Mouse (Mus musculus) forebrain, postnatal 0 days (tissue): ENCODE measurements at regions not wholly inside any gene's neighbourhood (a gene's known extent, or its start where the extent isn't known, plus 50 kb on each side); places are given as distances from the start of the nearest gene placed in this dataset.

ENCODE experiments used
- ATAC-seq: fragments of 200-750 bp; cut with Nextera tagmentation; 2 replicates; pipeline ENCODE4 v1.8.0; 2017; ENCODE audit warnings: mild to moderate bottlenecking, moderate library complexity
- DNase-seq: peaks from one replicate; pipeline ENCODE4 v3.0.0-alpha.2; 2015
- H3K27ac ChIP-seq: fragments of 300-500 bp; sonication (generic); 2 replicates; pipeline ENCODE4 v1.5.1; 2014; ENCODE audit warnings: low read depth, mild to moderate bottlenecking, antibody characterized with exemption, low read length, moderate library complexity, mixed read lengths
- H3K27me3 ChIP-seq: fragments of 300-500 bp; sonication (generic); 2 replicates; pipeline ENCODE4 v1.6.1; 2014; ENCODE audit warnings: mild to moderate bottlenecking, low read length, mixed read lengths; ENCODE audit not compliant: insufficient read depth
- H3K36me3 ChIP-seq: fragments of 300-500 bp; sonication (generic); 2 replicates; pipeline ENCODE4 v1.6.1; 2014; ENCODE audit warnings: mild to moderate bottlenecking, moderate library complexity; ENCODE audit not compliant: insufficient read depth
- H3K4me1 ChIP-seq: fragments of 300-500 bp; sonication (generic); 2 replicates; pipeline ENCODE4 v1.6.1; 2014; ENCODE audit warnings: antibody characterized with exemption; ENCODE audit not compliant: insufficient read depth
- H3K4me2 ChIP-seq: fragments of 300-500 bp; sonication (generic); 2 replicates; pipeline ENCODE4 v1.6.1; 2014; ENCODE audit warnings: low read depth, mild to moderate bottlenecking, moderate library complexity
- H3K4me3 ChIP-seq: fragments of 300-500 bp; sonication (generic); 2 replicates; pipeline ENCODE4 v1.5.1; 2014; ENCODE audit warnings: low read depth, low read length, mixed read lengths
- H3K9ac ChIP-seq: fragments of 300-500 bp; sonication (generic); 2 replicates; pipeline ENCODE4 v1.6.1; 2014; ENCODE audit warnings: mild to moderate bottlenecking
- H3K9me3 ChIP-seq: fragments of 300-500 bp; sonication (generic); 2 replicates; pipeline ENCODE4 v1.6.1; 2016; ENCODE audit warnings: low read length
- CTCF ChIP-seq: sonication (generic); IDR thresholded peaks from 2 replicates; pipeline ENCODE4 v1.5.1; 2016; ENCODE audit warnings: antibody characterized with exemption, control low read depth, low read depth
- WGBS: fragments of 180-500 bp; shearing (Covaris S2); extraction: QIAGEN DNeasy Blood & Tissue Kit; methylation state at CpG from one replicate; pipeline ENCODE4 v1.1.7; 2014; 5-methylcytosine and 5-hydroxymethylcytosine counted together

DNA sequence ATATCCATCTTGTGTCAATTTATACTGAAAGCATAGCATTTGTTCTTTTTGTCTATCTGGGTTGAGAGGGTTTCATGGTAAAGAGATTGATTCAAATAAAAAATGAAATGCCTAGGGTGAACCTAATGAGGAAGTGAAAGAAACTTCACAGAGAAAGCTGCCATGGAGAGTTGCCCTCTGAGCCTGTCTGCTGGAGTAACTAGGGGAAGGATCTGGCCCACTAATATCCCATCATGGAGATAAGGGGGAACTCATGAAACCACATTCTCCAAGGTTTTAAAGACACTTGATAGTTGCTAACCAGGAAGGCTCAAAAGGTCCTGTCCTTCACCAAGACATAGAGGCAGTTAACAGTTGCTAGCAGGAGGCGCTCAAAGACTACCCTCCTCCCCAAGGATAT is 539.2 kb downstream of the Prim2 start:
- Histone ChIP-seq H3K27me3 (no peaks in the 10 kb centered on the region), H3K4me3 (no peak overlapping the region), H3K9ac (no peak overlapping the region), H3K36me3 (no peaks in the 10 kb centered on the region), H3K4me1 (no peaks in the 10 kb centered on the region; the same call in 1 of the 2 replicates), H3K27ac (no peak overlapping the region), H3K9me3 (no peaks in the 10 kb centered on the region), H3K4me2 (no peak overlapping the region)
- TF ChIP-seq CTCF, result no peak
- ATAC-seq (no peak), DNase-seq (no peak)
- WGBS, result 100% methylated on average over 1 of the region's 1 CpGs

DNA sequence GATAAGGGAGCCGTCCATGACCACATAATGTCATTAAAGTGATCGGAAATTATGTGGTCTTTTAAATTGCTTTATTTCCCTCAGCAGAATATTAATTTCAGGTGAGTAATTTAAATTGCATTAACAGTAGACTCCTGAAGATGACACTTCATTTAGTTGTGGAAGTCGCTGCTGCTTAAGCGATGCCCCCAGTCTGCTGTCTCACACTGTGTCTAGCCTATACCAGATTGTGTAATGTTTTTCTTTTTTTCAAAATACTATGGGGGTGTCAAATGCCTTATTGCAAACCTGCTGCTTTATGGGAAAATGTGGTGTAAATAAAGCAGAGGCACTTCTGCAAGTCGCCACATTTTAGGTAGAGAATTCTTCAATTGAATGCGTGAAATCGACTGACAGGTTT is 544.5 kb downstream of the Prim2 start:
- H3K4me3 ChIP-seq, result no peak overlapping the region
- no peaks in the 10 kb centered on the region for H3K9me3 ChIP-seq
- WGBS, result 75% methylated on average over 7 of the region's 7 CpGs
- no peak for TF ChIP-seq CTCF
- ATAC-seq (peak; percentile 76; the same call in 1 of the 2 replicates), DNase-seq (peak; percentile 27)
- H3K36me3 ChIP-seq, result no peaks in the 10 kb centered on the region
- no peak overlapping the region for H3K4me2 ChIP-seq
- H3K27ac ChIP-seq, result no peak overlapping the region
- no peaks in the 10 kb centered on the region; the same call in 1 of the 2 replicates for H3K4me1 ChIP-seq
- H3K27me3 ChIP-seq, result no peaks in the 10 kb centered on the region
- no peak overlapping the region for H3K9ac ChIP-seq

DNA sequence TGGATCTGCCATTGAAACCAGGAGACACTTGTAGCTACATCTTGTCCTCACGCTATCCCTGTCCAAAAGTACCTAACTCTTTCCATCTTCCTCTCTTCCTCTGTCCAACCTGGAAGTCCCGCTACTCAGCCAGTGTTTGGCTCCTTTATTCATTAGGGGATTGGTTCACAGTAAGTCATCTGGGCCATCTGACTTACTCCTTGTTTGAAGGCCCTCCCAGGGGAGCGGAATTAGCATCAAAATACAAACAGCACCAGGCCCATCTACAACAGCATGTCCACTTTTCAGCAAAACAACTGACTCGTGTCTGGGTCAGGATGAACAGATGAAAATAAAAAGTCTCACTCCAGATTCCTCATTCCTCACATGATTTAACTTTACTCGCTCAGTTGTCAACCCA is 559.2 kb upstream of the Gm5415 start:
- H3K27ac ChIP-seq, result no peak overlapping the region
- WGBS, result 76% methylated on average over 5 of the region's 5 CpGs
- no peaks in the 10 kb centered on the region for H3K4me1 ChIP-seq
- H3K36me3 ChIP-seq, result no peaks in the 10 kb centered on the region
- no peak overlapping the region for H3K4me2 ChIP-seq
- ATAC-seq, result no peak
- no peak for TF ChIP-seq CTCF
- no peak overlapping the region for H3K9ac ChIP-seq
- no peaks in the 10 kb centered on the region for H3K27me3 ChIP-seq
- DNase-seq, result no peak
- H3K4me3 ChIP-seq, result no peak overlapping the region
- H3K9me3 ChIP-seq, result no peaks in the 10 kb centered on the region

DNA sequence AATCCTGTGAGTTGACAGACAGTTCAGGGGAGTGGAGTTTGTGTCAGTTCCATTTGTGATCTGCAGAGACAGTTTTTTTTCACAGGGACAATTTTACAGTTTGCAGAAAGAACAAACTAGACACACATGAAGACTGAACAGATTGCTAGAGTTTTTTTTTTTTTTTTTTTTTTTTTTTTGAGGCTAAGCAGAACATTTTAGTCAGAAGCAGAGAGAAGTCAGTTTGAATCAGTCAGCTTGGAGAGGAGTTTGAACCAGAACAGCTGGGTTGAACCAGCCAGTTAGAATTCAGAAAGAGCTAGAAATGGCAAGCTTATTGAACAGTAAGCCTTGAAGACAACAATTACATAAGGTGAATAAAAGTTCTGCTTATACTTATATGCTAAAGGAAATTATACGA is 557.2 kb upstream of the Gm5415 start:
- 98% methylated on average over 1 of the region's 1 CpGs for WGBS
- no peak overlapping the region for H3K4me2 ChIP-seq

DNA sequence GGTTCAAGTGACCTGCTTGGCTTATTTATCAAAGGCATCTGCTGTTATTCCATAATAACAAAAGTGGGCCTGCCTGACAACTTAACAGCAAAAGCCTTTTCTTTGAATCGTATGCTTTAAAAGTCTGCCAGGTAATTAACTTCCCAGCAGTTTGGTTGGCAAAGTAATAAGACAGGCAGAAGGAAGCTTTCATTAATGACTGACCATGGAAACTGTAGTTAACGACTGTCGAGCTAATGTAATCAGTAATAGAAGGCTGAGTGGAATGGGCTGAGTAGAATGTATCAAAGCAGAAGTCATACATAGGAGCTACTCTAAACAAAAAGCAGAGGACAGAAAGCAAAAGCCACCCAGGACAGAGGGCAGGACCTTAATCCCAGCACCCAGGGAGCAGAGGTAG is 551.0 kb upstream of the Gm5415 start:
- no peak for DNase-seq
- Histone ChIP-seq H3K9ac (no peak overlapping the region), H3K36me3 (no peaks in the 10 kb centered on the region), H3K4me2 (no peak overlapping the region), H3K9me3 (no peaks in the 10 kb centered on the region), H3K27ac (no peak overlapping the region), H3K4me1 (no peaks in the 10 kb centered on the region), H3K27me3 (no peaks in the 10 kb centered on the region), H3K4me3 (no peak overlapping the region)
- 18% methylated on average over 3 of the region's 3 CpGs for WGBS
- ATAC-seq, result no peak
- no peak for TF ChIP-seq CTCF

More for the DNA sequence above, 557.2 kb upstream of the Gm5415 start:
- Histone ChIP-seq H3K27ac (no peak overlapping the region), H3K36me3 (no peaks in the 10 kb centered on the region), H3K9me3 (no peaks in the 10 kb centered on the region), H3K4me3 (no peak overlapping the region), H3K9ac (no peak overlapping the region), H3K4me1 (no peaks in the 10 kb centered on the region), H3K27me3 (no peaks in the 10 kb centered on the region)
- no peak for DNase-seq
- no peak for TF ChIP-seq CTCF
- ATAC-seq, result no peak

DNA sequence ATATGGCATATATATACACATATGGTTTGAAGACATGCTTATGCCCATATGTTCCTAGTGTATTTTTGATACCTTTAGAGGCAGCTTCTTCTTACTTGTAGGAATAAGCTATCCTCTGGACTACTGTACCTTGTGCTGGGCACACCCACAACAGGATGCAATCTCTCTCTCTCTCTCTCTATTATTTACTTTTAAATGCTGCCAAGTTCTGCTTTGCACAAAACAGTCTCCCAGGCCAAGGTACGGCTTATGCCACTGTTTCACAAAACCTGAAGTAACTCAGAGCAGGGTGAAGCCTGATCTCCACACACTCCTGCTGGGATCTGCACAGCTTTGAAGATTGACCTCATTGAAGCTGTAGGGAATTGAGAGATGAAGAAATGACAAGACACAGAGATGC is 549.8 kb upstream of the Gm5415 start:
- no peaks in the 10 kb centered on the region for H3K4me1 ChIP-seq
- H3K9ac ChIP-seq, result no peak overlapping the region
- H3K36me3 ChIP-seq, result no peaks in the 10 kb centered on the region
- H3K27ac ChIP-seq, result no peak overlapping the region
- DNase-seq, result no peak
- H3K9me3 ChIP-seq, result no peaks in the 10 kb centered on the region
- H3K27me3 ChIP-seq, result no peaks in the 10 kb centered on the region
- WGBS, result 77% methylated on average over 1 of the region's 1 CpGs
- H3K4me3 ChIP-seq, result no peak overlapping the region
- no peak overlapping the region for H3K4me2 ChIP-seq
- no peak for ATAC-seq
- TF ChIP-seq CTCF, result no peak

DNA sequence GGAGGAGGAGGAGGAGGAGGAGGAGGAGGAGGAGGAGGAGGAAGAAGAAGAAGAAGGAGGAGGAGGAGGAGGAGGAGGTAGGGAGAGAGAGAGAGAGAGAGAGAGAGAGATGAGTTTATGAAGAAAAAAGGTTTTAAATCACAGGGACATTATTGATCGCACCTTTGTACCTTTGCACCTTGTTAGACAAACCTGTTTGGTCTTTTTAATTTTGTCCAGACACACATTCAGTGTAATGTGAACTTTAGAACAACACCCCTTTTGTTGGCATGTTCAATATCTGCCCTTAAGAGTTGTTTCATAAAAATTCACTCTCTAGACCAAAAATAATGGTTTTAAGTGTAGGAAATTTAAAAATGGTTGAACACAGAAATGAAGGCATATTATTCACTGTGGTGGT is 527.5 kb upstream of the Gm5415 start:
- Histone ChIP-seq H3K4me3 (no peak overlapping the region), H3K9me3 (no peaks in the 10 kb centered on the region), H3K27ac (no peak overlapping the region), H3K27me3 (no peaks in the 10 kb centered on the region), H3K36me3 (no peaks in the 10 kb centered on the region), H3K4me2 (no peak overlapping the region), H3K4me1 (no peaks in the 10 kb centered on the region), H3K9ac (no peak overlapping the region)
- DNase-seq (no peak), ATAC-seq (no peak)
- 86% methylated on average over 1 of the region's 1 CpGs for WGBS
- TF ChIP-seq CTCF, result no peak

DNA sequence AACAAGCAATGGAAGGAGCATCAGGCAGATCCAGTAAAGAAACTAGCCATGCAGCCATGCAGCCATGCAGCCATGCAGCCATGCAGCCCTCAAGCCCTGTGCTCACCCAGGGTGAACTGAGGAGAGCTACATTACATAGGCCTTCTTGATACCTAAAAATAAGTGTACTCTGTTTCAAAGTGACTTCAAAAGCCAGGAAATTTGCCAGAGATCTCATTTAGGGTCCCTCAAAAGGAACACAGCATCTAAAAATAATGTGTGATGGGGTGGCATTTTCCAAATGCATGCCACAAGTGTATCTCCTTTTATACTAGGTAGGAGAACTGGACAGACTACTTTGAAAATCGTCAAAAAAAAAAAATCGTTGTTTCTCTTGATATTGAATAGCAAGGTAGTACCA is 510.9 kb upstream of the Gm5415 start:
- Histone ChIP-seq H3K4me1 (no peaks in the 10 kb centered on the region), H3K9ac (no peak overlapping the region), H3K27ac (no peak overlapping the region), H3K36me3 (no peaks in the 10 kb centered on the region), H3K9me3 (no peaks in the 10 kb centered on the region), H3K4me2 (no peak overlapping the region), H3K4me3 (no peak overlapping the region), H3K27me3 (no peaks in the 10 kb centered on the region)
- no peak for TF ChIP-seq CTCF
- WGBS, result 90% methylated on average over 2 of the region's 2 CpGs
- ATAC-seq (no peak), DNase-seq (no peak)
